Mouse (Mus musculus) regulatory T cell (primary cell): ENCODE data around the gene Polr3c.
"Not testable (repeated sequence)": the region's sequence is repeated elsewhere in the genome, so short reads cannot be mapped to it uniquely, and the experiment has no call there.

Experiments
- in situ Hi-C: fragments of 300-600 bp; cut with MboI, MseI; formaldehyde crosslinking; loops from one replicate; pipeline ENCODE4 v1.15.1; 2025; ENCODE audit warnings: high pct_unique_total_duplicates

Polr3c gene

DNA sequence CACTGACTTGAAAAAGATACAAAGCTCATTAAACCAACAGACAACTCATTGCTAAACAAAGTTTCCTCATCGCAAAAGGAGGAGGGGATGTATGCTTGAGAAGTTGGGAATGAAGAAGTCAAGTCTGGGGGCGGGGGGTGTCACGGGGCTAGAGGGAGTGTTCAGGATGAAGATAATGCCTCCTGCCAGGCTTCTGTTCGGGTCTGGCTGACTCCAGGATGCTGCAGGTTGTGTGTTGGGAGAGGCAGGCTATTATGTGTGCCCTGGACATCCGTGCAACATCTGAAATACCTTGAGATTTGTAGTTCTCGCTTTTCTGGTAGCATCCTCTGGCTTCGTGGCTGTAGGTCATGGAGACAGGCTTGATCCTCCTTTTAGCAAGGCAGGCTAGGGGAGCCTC is 49.0 kb downstream of the Polr3c start:
- in situ Hi-C loops, result no loop called here

DNA sequence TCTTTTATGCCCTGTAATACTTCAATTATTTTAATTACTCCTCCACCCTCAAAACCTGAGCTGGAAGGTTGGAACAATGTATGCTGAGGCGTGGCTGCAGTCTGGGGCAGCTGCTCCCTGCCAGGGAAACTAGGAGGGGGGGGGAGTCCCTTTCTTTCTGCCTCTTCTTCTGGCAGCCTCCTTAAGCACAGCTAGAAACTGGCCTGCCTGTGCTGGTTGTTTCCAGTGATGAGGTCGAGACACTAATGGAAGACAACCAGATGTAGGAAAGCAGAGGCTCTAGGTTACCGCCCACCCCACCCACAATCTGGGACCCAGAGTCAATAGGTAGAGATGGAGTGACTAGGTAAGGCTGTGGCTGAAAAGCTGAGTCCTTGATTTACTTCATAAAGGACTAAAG is 51.7 kb downstream of the Polr3c start:
- in situ Hi-C loops, result no loop called here

DNA sequence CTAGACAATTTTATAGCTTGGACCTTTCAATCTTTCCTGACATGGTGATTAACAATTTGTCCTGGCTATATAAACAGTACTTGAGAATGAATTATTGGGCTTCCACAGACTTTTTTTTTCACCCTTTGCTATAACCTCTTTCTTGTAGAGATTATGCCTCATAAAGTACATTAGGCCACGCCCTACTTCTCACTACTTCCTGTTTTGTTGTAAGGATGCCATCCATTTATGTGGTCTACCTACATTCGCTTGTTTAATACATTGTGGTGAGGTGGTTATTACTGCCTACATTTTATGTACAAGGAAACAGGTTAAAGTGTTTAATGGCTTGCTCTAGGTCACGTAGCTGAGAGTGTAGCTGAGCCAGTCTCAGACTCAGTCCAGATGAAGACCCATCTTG is 52.3 kb downstream of the Polr3c start:
- in situ Hi-C loops, result no loop called here

DNA sequence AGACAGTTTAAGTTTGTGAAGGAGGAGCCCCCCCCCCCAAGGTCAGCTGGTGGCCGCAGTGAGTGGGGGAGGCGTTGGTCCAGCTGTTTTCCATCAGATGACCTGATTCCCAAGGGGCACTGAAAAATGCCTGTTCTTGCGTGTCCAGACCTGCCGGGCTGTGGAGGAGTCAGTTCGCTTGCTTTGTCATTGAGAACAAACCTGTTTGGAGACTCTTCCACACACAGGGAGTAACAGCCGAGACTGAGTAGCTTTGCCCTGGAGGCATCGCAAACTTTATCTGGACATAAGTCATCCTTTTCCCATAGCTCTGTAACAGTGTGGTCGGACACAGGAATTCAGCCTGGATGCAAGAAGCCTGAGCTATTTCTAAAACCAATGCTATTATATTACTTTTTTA is 53.0 kb downstream of the Polr3c start:
- in situ Hi-C loops, result no loop called here

DNA sequence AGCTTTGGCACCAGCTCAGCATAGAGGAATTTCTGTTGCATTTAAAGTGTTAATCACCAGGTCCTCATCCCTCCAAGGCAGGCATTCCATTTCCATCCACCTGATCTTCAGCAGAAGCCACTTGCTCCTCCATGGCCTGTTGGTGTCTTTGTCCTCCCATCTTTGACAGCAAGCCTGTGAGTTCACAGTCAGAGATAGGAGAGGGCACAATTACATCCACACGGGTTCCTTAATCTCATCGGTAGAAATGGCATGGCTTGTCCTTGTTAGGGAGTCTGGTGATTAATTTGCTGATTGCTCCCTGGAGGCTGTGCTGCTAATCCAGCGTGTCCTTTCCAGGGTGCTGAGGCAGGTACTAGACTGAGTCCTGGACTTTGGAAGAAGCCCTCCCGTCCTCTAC is 53.9 kb downstream of the Polr3c start:
- in situ Hi-C loops, result no loop called here

DNA sequence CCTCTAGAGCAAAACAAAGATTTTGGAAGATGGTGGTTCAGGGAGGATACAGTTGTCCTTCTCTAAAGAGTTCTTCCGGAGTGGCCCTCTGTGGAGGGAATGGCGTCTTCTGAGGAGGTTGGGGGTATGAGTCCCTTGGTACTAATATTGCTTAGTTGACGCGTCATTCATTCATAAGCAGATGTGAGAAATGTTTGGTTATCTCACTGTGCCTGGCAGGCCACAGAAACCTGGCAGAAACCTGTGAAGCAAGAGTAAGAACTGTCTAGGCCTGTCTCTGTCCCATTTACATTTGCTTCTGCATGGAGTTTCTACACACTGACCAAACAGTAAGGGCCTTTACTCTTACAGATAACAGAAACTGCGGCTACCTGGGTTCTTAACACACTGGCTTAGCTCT is 55.9 kb downstream of the Polr3c start:
- in situ Hi-C loops, result no loop called here

DNA sequence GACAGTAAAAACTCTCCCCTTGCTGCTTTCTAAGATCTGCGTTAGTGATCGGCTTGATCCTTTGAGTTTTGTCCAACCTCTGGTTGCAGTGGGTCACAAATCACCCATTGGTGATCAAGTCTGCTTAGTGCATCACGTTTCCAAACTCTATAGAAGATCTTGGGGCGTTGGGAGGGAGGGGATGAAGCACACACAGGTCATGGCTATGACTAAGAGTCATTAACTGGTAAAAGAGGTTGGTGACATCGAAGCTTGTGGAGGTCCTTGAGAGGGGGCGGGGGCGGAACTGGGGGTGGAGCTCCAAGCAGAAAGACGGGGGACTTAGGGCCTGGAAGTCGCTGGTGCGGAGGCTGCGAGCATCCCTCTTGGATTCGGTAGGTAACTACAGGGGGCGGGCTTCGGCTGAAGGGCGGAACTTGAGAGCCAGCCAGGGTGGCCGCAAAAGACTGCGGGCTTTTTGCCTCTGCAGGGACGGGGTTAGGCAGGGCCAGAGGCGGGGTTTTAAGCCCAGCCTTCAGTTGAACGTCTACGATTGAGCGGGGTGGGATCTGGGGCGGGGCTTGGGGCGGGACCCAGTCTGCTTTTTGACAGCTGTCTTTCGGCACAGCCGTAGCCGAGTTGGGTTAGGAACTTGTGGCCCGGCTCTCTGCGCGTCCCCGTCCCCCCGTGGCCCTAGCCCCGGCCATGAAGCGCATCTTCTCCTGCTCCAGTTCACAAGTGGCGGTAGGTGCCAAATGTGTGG is 57.5 kb downstream of the Polr3c start, which contains the start of gene Ankrd35:
Gene Ankrd35 (plus strand): TSS at position 405 of the 742 bp plus-strand sequence.
- in situ Hi-C loops, result no loop called here

DNA sequence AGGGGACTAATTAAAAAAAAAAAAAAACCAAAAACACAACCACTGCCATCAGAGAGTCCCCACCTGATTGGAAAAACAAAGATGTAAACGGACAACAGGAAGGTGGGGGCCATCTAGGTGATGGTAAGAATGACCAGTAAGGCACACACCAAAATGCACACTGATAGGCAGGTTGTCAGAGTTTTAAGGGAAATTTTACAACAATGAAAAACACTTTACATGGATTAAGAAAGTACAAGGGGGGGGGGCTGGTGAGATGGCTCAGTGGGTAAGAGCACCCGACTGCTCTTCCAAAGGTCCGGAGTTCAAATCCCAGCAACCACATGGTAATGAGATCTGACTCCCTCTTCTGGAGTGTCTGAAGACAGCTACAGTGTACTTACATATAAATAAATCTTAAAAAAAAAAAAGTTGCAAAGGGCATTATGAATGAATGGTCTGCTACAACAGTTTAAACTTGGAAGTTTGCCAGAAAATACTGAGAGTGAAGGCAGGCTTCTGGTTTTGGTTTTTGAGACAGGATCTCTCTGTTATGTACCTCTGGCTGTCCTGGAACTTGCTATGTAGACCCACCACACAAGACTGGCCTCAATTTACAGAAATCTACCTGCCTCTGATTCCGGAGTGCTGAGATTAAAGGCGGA is 58.9 kb downstream of the Polr3c start:
- in situ Hi-C loops, result no loop called here

DNA sequence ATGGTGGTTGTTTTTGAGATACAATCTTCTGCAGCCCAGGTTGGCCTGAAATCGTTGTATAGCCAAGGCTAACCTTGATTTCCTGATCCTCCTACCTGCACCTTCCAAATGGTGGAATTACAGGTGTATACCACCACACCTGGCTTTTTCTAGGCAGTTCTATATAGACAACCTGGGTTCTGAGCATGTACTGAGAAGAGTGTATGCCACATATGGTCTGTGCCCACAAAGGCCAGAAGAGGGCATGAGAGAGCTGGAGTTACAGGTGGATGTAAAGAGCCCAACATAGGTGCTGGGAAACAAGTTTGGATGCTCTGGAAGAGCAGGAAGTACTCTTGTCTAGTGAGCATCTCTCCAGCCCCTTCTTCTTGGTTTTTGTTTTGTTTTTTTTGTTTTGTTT is 60.1 kb downstream of the Polr3c start:
- in situ Hi-C loops, result no loop called here

DNA sequence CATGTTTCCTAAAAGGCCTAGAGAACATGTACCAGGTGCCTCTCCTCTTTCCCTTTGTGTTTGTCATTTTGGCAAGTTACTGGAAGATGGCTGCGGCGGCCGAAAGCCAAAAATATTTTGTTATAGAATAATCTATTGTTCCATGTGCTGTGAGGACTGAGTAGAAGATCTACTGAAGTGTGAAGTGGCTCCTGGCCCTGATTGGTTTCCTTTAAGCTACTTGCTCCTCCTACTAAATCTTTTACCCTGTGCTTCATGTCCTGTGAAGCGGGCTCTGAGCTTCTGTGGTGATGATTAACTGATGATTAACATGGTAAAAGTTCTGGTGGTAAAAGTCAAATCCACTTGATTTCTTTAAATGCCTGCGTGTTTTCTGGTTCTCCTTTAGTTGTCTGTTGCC is 60.5 kb downstream of the Polr3c start:
- in situ Hi-C loops, result no loop called here

DNA sequence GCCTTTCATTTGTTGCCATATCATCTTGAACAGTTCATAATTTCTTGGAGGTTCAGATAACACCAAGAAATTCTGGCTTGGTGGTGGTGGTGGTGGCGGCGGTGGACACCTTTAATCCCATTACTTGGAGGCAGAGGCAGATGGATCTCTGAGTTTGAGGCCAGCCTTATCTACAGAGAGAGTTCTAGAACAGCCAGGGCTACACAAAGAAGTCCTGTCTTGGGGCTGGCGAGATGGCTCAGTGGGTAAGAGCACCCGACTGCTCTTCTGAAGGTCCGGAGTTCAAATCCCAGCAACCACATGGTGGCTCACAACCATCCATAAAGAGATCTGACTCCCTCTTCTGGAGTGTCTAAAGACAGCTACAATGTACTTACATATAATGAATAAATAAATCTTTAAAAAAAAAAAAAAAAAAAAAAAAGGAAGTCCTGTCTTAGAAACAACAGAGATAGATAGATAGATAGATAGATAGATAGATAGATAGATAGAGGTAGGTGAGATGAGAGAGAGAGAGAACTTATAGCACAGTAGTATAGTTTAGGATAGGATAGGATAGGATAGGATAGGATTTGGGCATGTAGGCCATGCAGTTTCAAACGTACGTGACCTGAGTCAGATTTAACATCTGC is 61.6 kb downstream of the Polr3c start:
- in situ Hi-C loops, result not testable (repeated sequence)

DNA sequence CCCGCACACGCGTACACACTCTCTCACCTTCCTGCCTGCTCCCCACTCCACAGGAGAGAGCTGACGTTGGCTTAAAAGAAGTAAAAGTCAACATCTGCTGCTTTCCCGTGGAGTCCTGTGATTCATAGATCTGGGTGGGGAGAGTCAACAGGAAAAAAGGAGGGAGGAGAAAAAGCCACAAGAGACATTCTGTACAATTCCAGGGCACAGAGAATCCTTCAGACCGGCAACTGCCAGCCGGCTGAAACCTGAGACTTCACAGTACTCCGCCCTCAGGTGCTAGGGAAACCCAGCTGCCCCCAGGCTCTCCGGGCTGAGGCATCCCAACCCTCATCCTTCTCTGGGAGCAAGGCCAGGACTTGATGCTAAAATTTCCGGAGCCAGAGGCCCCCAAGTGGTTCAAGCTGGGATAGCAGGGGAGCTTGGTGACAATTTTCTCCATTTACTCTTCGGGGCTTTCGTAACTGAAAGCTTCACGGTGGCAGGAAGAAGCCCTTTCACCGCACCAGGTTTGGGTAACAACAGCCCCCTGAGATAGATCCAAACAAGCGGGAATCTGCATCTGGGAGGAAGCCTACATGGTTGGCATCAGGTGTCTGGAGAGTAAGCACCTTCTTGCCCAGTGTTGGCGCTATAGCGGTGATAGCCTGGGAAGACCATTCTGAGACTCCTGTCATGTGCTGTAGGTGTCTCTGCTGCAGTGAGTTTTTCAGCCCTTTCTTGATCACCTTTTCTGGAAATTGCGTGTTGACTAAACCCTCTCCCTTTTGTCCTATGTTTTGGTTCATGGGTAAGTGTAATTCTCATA is 63.8 kb downstream of the Polr3c start:
- in situ Hi-C loops, result no loop called here

DNA sequence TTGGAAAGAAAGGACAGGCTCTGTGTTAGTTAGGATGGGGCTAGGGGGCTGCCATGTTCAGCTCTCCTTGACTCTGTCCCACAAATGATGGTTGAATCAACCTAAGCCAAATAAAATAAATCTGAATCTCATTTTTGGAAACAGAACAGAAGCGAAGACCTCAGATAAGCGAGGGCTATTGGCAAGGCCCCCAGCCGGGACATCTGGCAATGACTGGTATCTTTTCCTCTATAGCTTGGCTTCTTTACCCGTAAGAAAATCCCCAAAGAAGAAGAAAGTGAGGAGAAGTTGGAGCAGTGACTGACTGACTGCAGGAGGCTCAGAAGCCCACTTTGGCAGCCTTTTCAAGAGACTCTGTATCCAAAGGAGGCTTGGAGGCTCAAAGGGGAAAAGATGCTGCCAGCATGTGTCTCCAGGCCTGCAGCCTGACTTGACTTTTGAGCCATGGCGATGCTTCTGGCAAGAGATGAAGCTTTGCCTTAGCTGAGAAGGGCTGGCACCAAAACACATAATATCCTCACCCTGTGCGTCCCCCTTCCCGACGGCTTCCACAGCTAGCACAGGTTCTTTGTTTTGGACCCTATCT is 64.6 kb downstream of the Polr3c start:
- in situ Hi-C loops, result no loop called here
